Mouse (Mus musculus): ENCODE data around the gene Chordc1. TPM values are rescaled to one million over a fixed set of nuclear protein-coding genes. Genes with fewer than 3 reads are reported as not detected.

Gene Chordc1
- 176 TPM for polyA plus RNA-seq (2014; fragmentation: Illumina TruSeq; extraction: RNeasy Lipid Tissue Mini Kit (QIAGEN cat#74804); ENCODE audit: low read depth, low replicate concordance)

GRCm38 (mm10) chr9:18291571-18292429 is at the start of gene Chordc1:
TSS of gene Chordc1 (plus strand) at chr9:18292125.

Other genes starting within 250 kb of the Chordc1 start
- 10.8 TPM for gene Naalad2, start 110.9 kb downstream of the Chordc1 start, polyA plus RNA-seq (2014; fragmentation: Illumina TruSeq; extraction: RNeasy Lipid Tissue Mini Kit (QIAGEN cat#74804); ENCODE audit: low read depth, low replicate concordance)
- gene Ubtfl1, start 112.3 kb downstream of the Chordc1 start, polyA plus RNA-seq (2014; fragmentation: Illumina TruSeq; extraction: RNeasy Lipid Tissue Mini Kit (QIAGEN cat#74804); ENCODE audit: low read depth, low replicate concordance), result not detected
- gene Mbd3l2, start 138.5 kb downstream of the Chordc1 start, polyA plus RNA-seq (2014; fragmentation: Illumina TruSeq; extraction: RNeasy Lipid Tissue Mini Kit (QIAGEN cat#74804); ENCODE audit: low read depth, low replicate concordance), result not detected
- 7.2 TPM for gene Zfp558, start 186.1 kb downstream of the Chordc1 start, polyA plus RNA-seq (2014; fragmentation: Illumina TruSeq; extraction: RNeasy Lipid Tissue Mini Kit (QIAGEN cat#74804); ENCODE audit: low read depth, low replicate concordance)
- gene Mbd3l1, start 186.2 kb downstream of the Chordc1 start, polyA plus RNA-seq (2014; fragmentation: Illumina TruSeq; extraction: RNeasy Lipid Tissue Mini Kit (QIAGEN cat#74804); ENCODE audit: low read depth, low replicate concordance), result not detected